15 mouse cellular contexts compared by ENCODE assay signal in genomic region chr4:102496269-102497177, GRCm38 (mm10).
A peak's percentile ranks its signal among the peaks of the same experiment; 100 is the strongest.
DNase-seq lines count a peak whose midpoint lies in the region; ATAC-seq and TF ChIP-seq lines count a peak whose summit lies in the region.
"Had no signal": no experiment of that assay in that cellular context is flagged by ENCODE, and none has a peak within 500 bp of the region (broad histone marks: within the 10 kb centered on the region; RNA-seq: fewer than 3 reads in every experiment).

No protein-coding gene starts in this region.

- no peak for ATAC-seq in embryonic facial prominence, embryonic 14.5 days (ENCODE audit: low read depth)
- no peak for ATAC-seq in heart, embryonic 15.5 days (replicated peaks; ENCODE audit: insufficient number of reproducible peaks, insufficient read depth, low FRiP score, low read depth)
- ATAC-seq in midbrain, postnatal 0 days (ENCODE audit: low FRiP score): no peak
- no peak for ATAC-seq in midbrain, embryonic 11.5 days (ENCODE audit: low FRiP score)
- ATAC-seq: liver, embryonic 12.5 days had no signal

- no peak overlapping the region for H3K4me3 ChIP-seq in embryonic facial prominence, embryonic 14.5 days (ENCODE audit: low read depth, low read length)
- no peak overlapping the region for H3K4me3 ChIP-seq in embryonic facial prominence, embryonic 10.5 days
- no peak overlapping the region for H3K4me3 ChIP-seq in heart, embryonic 15.5 days
- no peak overlapping the region for H3K4me3 ChIP-seq in midbrain, postnatal 0 days (ENCODE audit: low read depth, low read length)
- no peak overlapping the region for H3K4me3 ChIP-seq in midbrain, embryonic 11.5 days (ENCODE audit: low read depth, low read length)
- H3K4me3 ChIP-seq in kidney, adult 2 months (ENCODE audit: insufficient read depth, low read depth, low read length): no peak overlapping the region
- H3K4me3 ChIP-seq: erythroblast, embryonic 14.5 days; liver, embryonic 12.5 days; lung, embryonic 15.5 days had no signal

- peaks cover 20% of the 10 kb centered on the region for H3K4me1 ChIP-seq in embryonic facial prominence, embryonic 14.5 days (ENCODE audit: control insufficient read depth, insufficient read depth, low read length)
- H3K4me1 ChIP-seq in embryonic facial prominence, embryonic 10.5 days: peaks cover 13% of the 10 kb centered on the region
- H3K4me1 ChIP-seq in heart, embryonic 15.5 days (replicated peaks): peaks cover 18% of the 10 kb centered on the region
- H3K4me1 ChIP-seq in midbrain, postnatal 0 days (ENCODE audit: insufficient read depth, low read length): no peaks in the 10 kb centered on the region
- H3K4me1 ChIP-seq in midbrain, embryonic 11.5 days (ENCODE audit: control insufficient read depth, insufficient read depth, low read length): no peaks in the 10 kb centered on the region; the same call in 1 of the 2 replicates
- H3K4me1 ChIP-seq in kidney, adult 2 months (ENCODE audit: control insufficient read depth, insufficient read depth, low read length): no peaks in the 10 kb centered on the region

- H3K27ac ChIP-seq in embryonic facial prominence, embryonic 14.5 days (replicated peaks; ENCODE audit: low read depth, low read length): peak overlapping the region; percentile 28; the same call in 1 of the 2 replicates
- H3K27ac ChIP-seq in embryonic facial prominence, embryonic 10.5 days (replicated peaks): no peak overlapping the region
- peak overlapping the region; percentile 42; the same call in 1 of the 2 replicates for H3K27ac ChIP-seq in heart, embryonic 15.5 days
- no peak overlapping the region for H3K27ac ChIP-seq in midbrain, postnatal 0 days (ENCODE audit: low read depth, low read length)
- no peak overlapping the region for H3K27ac ChIP-seq in midbrain, embryonic 11.5 days (ENCODE audit: low read depth, low read length)
- no peak overlapping the region for H3K27ac ChIP-seq in kidney, adult 2 months (ENCODE audit: insufficient read depth, low read depth, low read length)
- H3K27ac ChIP-seq: liver, embryonic 12.5 days; lung, embryonic 15.5 days had no signal

- intact Hi-C loops in heart, postnatal 36 days (cut with DNase I): loop anchor here (10.0 kb wide), 1 partner anchor 718 kb away; the partner anchor contains the start of gene Slc35d1

- H3K9me3 ChIP-seq in embryonic facial prominence, embryonic 14.5 days (ENCODE audit: control insufficient read depth, low read length): no peaks in the 10 kb centered on the region
- H3K9me3 ChIP-seq in embryonic facial prominence, embryonic 10.5 days: no peaks in the 10 kb centered on the region
- H3K9me3 ChIP-seq in heart, embryonic 15.5 days (replicated peaks): no peaks in the 10 kb centered on the region
- no peaks in the 10 kb centered on the region for H3K9me3 ChIP-seq in midbrain, postnatal 0 days (ENCODE audit: low read length)
- H3K9me3 ChIP-seq in midbrain, embryonic 11.5 days (ENCODE audit: control insufficient read depth, low read length): no peaks in the 10 kb centered on the region
- H3K9me3 ChIP-seq: liver, embryonic 12.5 days; lung, embryonic 15.5 days had no signal

- H3K9ac ChIP-seq in embryonic facial prominence, embryonic 14.5 days (ENCODE audit: low read depth, low read length): no peak overlapping the region
- no peak overlapping the region for H3K9ac ChIP-seq in heart, embryonic 15.5 days
- H3K9ac ChIP-seq in midbrain, postnatal 0 days (replicated peaks; ENCODE audit: low read length, poor library complexity, severe bottlenecking): no peak overlapping the region
- H3K9ac ChIP-seq in midbrain, embryonic 11.5 days (ENCODE audit: low read length): no peak overlapping the region
- H3K9ac ChIP-seq: liver, embryonic 12.5 days; lung, embryonic 15.5 days had no signal

- no peak for TF ChIP-seq CTCF in midbrain, postnatal 0 days (IDR thresholded peaks at IDR 0.05)
- TF ChIP-seq CTCF in kidney, adult 2 months (conservative IDR thresholded peaks at IDR 0.05; ENCODE audit: insufficient read depth, insufficient read length, low read depth, low read length): no peak

- no peak overlapping the region for H3K4me2 ChIP-seq in embryonic facial prominence, embryonic 14.5 days (ENCODE audit: low read depth, low read length)
- H3K4me2 ChIP-seq in heart, embryonic 15.5 days: no peak overlapping the region
- H3K4me2 ChIP-seq in midbrain, postnatal 0 days (ENCODE audit: low read depth, low read length, poor library complexity, severe bottlenecking): no peak overlapping the region
- H3K4me2 ChIP-seq in midbrain, embryonic 11.5 days: no peak overlapping the region
- H3K4me2 ChIP-seq: liver, embryonic 12.5 days; lung, embryonic 15.5 days had no signal

- H3K27me3 ChIP-seq in embryonic facial prominence, embryonic 14.5 days (replicated peaks; ENCODE audit: control insufficient read depth, insufficient read depth, low read length): no peaks in the 10 kb centered on the region
- H3K27me3 ChIP-seq in embryonic facial prominence, embryonic 10.5 days (replicated peaks; ENCODE audit: low read depth, poor library complexity, severe bottlenecking): no peaks in the 10 kb centered on the region; the same call in 1 of the 2 replicates
- no peaks in the 10 kb centered on the region for H3K27me3 ChIP-seq in heart, embryonic 15.5 days
- no peaks in the 10 kb centered on the region for H3K27me3 ChIP-seq in midbrain, postnatal 0 days (ENCODE audit: insufficient read depth, low read length)
- no peaks in the 10 kb centered on the region for H3K27me3 ChIP-seq in midbrain, embryonic 11.5 days (ENCODE audit: control insufficient read depth, insufficient read depth, low read length)
- no peaks in the 10 kb centered on the region for H3K27me3 ChIP-seq in kidney, adult 2 months (replicated peaks; ENCODE audit: control insufficient read depth, insufficient read depth, low read length)
- H3K27me3 ChIP-seq: liver, embryonic 12.5 days; lung, embryonic 15.5 days had no signal

- no peak for TF ChIP-seq POLR2A in kidney, adult 2 months (IDR thresholded peaks at IDR 0.05; ENCODE audit: low read depth, low read length)

- no peak for DNase-seq in embryonic facial prominence, embryonic 14.5 days (ENCODE audit: low spot score)
- no peak for DNase-seq in embryonic facial prominence, embryonic 10.5 days (ENCODE audit: low spot score)
- no peak for DNase-seq in heart, postnatal 36 days
- peak; percentile 28 for DNase-seq in midbrain, postnatal 0 days (ENCODE audit: low spot score)
- DNase-seq in midbrain, embryonic 11.5 days (ENCODE audit: low spot score, missing footprints): no peak
- no peak for DNase-seq in kidney, adult 2 months
- DNase-seq in kidney, postnatal 14 days: no peak
- DNase-seq: cerebellum, adult 11 months; kidney, postnatal 4 days; midbrain, embryonic 14.5 days; thymus, postnatal 36 days had no signal

- no peaks in the 10 kb centered on the region for H3K36me3 ChIP-seq in embryonic facial prominence, embryonic 14.5 days (ENCODE audit: control insufficient read depth, insufficient read depth, low read length)
- no peaks in the 10 kb centered on the region for H3K36me3 ChIP-seq in embryonic facial prominence, embryonic 10.5 days (replicated peaks)
- H3K36me3 ChIP-seq in heart, embryonic 15.5 days: no peaks in the 10 kb centered on the region; the same call in 1 of the 2 replicates
- no peaks in the 10 kb centered on the region; the same call in 1 of the 2 replicates for H3K36me3 ChIP-seq in midbrain, postnatal 0 days (ENCODE audit: insufficient read depth, low read length)
- no peaks in the 10 kb centered on the region for H3K36me3 ChIP-seq in midbrain, embryonic 11.5 days (ENCODE audit: control insufficient read depth, insufficient read depth, low read length)
- no peaks in the 10 kb centered on the region for H3K36me3 ChIP-seq in kidney, adult 2 months (ENCODE audit: control insufficient read depth, insufficient read depth, low read length)
- H3K36me3 ChIP-seq: liver, embryonic 12.5 days; lung, embryonic 15.5 days had no signal

- 75% methylated on average over 20 of the region's 20 CpGs for WGBS in embryonic facial prominence, embryonic 14.5 days
- 92% methylated on average over 20 of the region's 20 CpGs for WGBS in embryonic facial prominence, embryonic 10.5 days
- WGBS in heart, embryonic 15.5 days: 69% methylated on average over 20 of the region's 20 CpGs
- WGBS in midbrain, postnatal 0 days: 84% methylated on average over 20 of the region's 20 CpGs
- 90% methylated on average over 20 of the region's 20 CpGs for WGBS in midbrain, embryonic 11.5 days
- 88% methylated on average over 20 of the region's 20 CpGs for WGBS in kidney, adult 2 months

Comparison
In these comparisons a context has a peak if more than half of its experiments do, and no peak if none do; other contexts are left out.
1. H3K27ac ChIP-seq: peak in embryonic facial prominence, embryonic 14.5 days (single experiment) and heart, embryonic 15.5 days (single experiment); none in embryonic facial prominence, embryonic 10.5 days (single experiment), midbrain, postnatal 0 days (single experiment), midbrain, embryonic 11.5 days (single experiment) and kidney, adult 2 months (single experiment).